Mouse (Mus musculus) urinary bladder, adult 2 months (tissue): ENCODE measurements around the gene Dennd1b. TPM values are rescaled to one million over a fixed set of nuclear protein-coding genes. Genes with fewer than 3 reads are reported as not detected.

Source experiments
- DNase-seq: peaks from one replicate; pipeline ENCODE4 v3.0.0; 2022; ENCODE audit warnings: low spot score
- polyA plus RNA-seq: library from polyadenylated mRNA; depleted of rRNA; stranded (reverse); fragments of >200 nt; gene quantifications from 2 replicates; pipeline ENCODE4 v1.2.3, GENCODE M21; 2012

Dennd1b gene
- polyA plus RNA-seq, 1 experiment = 3.6 TPM

GRCm38 (mm10) chr1:138962266-138963101 lies 751 bp upstream of the Dennd1b start:
- DNase-seq = no peak

- DNase-seq = no peak
Observed at GRCm38 (mm10) chr1:138963868-138964458, 728 bp downstream of the Dennd1b start.

- DNase-seq = no peak
Observed at GRCm38 (mm10) chr1:138965069-138965468, 1.8 kb downstream of the Dennd1b start.

GRCm38 (mm10) chr1:138965511-138965910 lies 2.3 kb downstream of the Dennd1b start:
- DNase-seq = no peak

- DNase-seq = no peak
Observed at GRCm38 (mm10) chr1:138967450-138967849, 4.2 kb downstream of the Dennd1b start.

GRCm38 (mm10) chr1:138970053-138970452 lies 6.8 kb downstream of the Dennd1b start:
- DNase-seq = no peak

DNA sequence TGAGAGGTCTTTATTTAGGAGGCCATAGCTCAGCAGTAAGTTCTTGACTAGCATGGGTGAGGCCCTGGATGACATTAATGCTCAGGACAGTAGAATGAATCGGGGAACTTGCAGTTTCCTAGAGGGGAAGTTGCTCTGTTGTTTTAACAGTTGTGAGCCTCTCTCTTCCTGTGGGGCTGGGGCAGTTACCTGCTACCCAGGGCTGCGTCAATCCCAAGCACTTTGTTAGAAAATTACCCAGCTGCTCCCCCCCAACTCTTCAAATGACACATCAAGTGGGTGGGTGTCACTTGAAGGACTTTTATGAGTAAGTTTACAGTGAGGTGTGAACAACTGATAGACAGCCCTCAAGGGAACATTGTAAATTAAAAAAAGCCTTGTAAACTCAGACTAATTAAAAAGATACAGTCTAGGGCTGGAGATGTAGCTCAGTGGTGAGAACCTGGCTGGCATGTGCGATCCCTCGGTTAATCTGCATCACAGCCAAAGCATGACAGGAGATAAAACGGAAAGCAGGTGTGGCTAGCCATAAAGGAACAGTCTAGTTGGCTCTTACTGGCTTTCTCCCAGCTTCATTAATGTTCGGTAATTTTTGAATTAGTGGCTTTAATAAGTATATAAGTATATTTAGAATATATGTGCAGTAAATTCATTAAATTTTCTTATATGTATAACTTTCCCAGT lies 10.4 kb downstream of the Dennd1b start:
- no peak for DNase-seq

- DNase-seq = no peak
Observed at GRCm38 (mm10) chr1:138974836-138975235, 11.6 kb downstream of the Dennd1b start.

DNA sequence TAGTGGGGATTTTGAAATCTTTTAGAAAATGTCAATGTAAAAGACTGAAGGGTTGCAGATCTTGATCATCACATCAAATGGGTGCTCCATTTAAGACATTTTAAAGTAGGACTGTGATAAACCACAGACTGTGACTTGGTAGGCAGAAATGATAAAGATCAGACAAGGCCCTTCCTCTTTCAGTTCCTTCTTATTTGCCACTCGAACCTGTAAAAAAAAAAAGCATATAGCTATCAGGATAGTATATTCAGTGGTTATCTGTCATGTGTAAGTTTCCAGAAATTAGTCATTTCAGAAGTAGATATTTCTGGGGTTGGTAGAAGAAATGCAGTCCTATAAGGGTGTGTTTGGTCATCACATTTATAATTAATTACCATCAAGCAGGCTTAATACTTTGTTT lies 12.7 kb downstream of the Dennd1b start:
- no peak for DNase-seq

DNA sequence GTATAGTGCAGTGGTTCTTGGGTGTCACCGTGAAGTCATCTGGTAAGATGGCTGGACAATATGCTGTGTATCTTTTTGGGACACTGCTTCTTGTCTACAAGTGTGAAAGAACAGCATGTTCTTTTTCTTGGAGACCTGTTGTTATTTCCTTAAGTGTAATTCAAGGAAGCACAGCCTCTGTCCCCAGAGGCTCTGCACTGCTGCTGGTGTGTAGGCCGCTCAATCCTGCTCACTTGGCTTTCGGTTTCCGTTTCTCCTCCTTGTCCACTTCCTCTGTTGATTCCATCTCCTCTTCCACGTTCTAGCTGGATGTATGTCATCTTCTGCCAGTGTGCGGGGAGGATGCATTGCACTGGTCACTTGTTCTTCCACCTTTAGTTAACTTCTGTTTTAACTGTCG lies 19.0 kb downstream of the Dennd1b start:
- no peak for DNase-seq

DNA sequence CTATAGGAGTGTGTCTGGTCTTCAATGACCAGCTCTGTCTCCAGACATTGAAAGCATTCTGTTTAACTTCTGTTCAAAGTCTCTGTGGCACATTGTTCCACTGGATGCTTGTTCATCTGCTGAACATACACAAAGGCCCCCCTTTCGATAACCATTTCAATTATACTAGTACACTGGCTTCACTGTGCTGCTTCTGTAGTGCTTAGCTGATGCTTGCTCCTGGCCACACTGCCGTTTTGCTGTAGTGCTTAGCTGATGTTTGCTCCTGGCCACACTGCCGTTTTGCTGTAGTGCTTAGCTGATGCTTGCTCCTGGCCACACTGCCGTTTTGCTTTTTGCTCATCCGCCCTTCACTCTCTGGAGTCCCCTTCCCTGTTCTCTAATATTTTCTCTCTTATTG lies 19.4 kb downstream of the Dennd1b start:
- no peak for DNase-seq

DNA sequence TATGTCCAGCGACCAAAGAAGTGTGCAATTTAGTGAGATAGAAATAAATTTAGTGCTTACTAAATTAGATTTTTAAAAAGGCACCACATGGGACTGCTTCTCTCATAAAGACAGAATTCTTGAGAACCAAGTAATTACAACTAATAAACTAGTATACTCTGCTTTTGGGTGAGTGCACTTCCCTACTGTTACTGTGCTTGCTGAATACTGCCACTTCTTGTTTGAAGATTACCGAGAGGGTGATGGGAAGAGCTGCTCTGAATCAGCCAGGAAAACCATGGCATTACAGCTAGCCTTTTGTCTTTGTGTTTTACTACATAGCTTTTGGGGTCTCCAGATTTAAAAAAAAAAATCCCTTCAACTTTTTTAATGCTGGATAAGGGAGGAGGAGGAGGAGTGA lies 19.8 kb downstream of the Dennd1b start:
- no peak for DNase-seq

- DNase-seq = no peak
Observed at GRCm38 (mm10) chr1:138983465-138983864, 20.2 kb downstream of the Dennd1b start.

DNA sequence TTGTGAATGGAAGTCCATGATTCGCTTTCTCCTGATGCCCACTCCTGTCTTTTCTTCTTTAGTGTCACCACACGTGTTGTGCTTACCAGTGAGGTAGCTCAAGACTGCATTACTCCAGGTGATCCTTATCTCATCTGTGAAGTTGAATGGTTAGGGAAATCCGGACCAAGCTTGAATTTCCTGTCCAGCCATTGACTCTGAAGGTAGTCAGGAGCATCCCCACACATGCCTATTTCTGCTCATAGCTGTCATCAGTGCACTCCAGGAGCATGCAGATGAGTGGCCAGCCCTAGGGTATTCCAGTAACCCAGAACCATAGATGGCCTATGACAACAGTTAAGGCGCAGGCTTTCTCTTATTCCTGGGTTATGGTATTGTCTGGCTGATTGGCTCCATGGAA lies 20.9 kb downstream of the Dennd1b start:
- DNase-seq = no peak

- DNase-seq = no peak
Observed at GRCm38 (mm10) chr1:138992384-138993138, 29.3 kb downstream of the Dennd1b start.

GRCm38 (mm10) chr1:138995621-138996380 lies 32.6 kb downstream of the Dennd1b start:
- no peak for DNase-seq

DNA sequence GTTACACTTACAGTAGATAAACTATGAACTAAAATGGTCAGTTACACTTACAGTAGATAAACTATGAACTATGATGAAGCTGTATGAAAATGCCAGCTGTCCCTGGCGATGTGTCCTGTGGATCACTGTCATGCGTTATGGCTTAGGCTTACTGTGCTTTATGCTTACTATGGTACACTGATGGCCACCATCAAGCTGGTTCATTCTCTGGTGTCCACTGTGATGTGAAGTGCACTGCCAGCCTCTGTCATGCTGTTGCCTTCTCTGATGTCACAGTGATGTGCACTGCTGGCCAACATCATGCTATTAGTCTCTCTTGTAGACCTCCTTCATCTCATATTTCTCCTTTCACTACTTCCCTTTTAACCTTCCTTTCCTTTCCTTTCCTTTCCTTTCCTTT lies 33.4 kb downstream of the Dennd1b start:
- no peak for DNase-seq

GRCm38 (mm10) chr1:139000675-139001379 lies 37.6 kb downstream of the Dennd1b start:
- DNase-seq = no peak

DNA sequence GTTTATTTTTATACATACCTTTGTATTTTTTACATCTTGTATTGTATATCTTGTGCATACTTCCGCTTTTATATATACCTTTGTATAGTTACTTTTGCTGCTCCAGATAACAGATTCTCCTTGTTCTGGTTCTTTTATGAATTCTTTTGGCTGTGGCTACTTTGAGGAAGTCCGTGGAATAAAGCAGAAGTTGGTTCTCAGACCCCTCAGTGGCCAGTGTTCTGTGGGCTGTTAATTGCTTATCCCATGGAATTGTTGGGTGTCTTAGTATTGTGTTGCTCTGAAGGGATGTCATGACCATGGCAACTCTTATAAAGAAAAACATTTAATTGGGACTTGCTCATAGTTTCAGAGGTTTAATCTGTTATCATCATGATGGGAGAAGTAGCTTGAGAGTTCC lies 40.3 kb downstream of the Dennd1b start:
- DNase-seq = no peak

DNA sequence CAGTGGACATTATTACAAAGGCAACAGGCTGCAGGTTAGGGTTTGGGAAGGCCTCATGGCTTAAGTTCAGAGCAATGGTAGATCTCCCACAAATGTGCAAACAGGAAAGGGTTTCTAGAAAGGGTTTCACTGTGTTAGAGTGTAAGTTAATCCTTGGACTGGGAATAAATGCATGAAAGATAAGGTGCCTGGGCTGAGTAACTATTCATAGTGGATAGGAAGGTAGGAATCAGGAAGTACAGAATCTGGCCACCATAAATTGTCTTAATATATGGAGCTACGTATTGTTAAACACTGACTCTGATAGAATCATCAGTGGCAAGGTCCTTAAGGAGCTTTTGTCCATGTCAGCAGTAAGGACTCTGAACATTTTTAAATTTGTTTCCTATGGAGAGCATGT lies 42.8 kb downstream of the Dennd1b start:
- DNase-seq = no peak

GRCm38 (mm10) chr1:139007475-139007874 lies 44.2 kb downstream of the Dennd1b start:
- DNase-seq = no peak
